Mouse (Mus musculus) thymus, postnatal 10 days (tissue): ENCODE results near the gene Thap4.
A peak's percentile ranks its signal among the peaks of the same experiment; 100 is the strongest.
"Not testable (repeated sequence)": the region's sequence is repeated elsewhere in the genome, so short reads cannot be mapped to it uniquely, and the experiment has no call there.

Experiments used
- DNase-seq, 2 experiments: peaks; one replicate each; pipeline ENCODE4 v3.0.0; 2021; ENCODE audit warnings: low spot score in 2 of 2

The Thap4 gene

GRCm38 (mm10) chr1:93691786-93692357, 62.8 kb downstream of the Thap4 start:
- no peak for DNase-seq

- DNase-seq: no peak
These were observed 63.6 kb downstream of the Thap4 start for GRCm38 (mm10) chr1:93691106-93691505.

GRCm38 (mm10) chr1:93689901-93690496, 64.7 kb downstream of the Thap4 start:
- DNase-seq: no peak

- no peak for DNase-seq
These were observed 66.5 kb downstream of the Thap4 start for GRCm38 (mm10) chr1:93688154-93688553.

- DNase-seq: no peak
These were observed 67.7 kb downstream of the Thap4 start for GRCm38 (mm10) chr1:93686961-93687320.

DNA sequence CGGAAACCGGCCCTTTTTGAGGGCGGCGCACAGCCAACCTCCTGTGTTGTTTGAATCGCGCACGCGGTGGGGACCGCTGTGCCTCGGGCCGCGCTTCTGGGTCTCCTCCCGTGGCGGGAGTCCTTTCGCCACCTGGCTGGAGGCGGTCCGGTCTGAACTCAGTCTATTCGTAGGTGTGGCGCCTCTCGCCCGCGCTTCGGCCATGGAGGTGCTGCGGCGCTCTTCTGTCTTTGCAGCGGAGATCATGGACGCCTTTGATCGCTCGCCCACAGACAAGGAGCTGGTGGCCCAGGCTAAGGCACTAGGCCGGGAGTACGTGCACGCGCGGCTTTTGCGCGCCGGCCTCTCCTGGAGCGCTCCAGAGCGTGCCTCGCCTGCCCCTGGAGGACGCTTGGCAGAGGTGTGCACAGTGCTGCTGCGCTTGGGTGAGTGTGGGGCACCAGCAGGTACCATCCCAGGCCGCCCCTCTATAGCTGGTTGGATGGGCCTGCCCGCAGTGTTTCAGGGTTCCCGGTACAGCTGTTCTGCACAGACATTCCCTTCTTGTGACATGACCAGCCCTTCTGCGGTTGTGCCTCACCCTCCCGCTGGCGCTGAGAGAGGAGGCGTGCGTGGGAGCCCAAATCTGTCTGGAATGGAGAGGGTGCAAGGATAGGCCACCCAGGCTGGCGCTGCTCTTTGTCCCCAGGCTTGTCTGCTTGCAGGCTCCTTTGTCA, 68.3 kb downstream of the Thap4 start:
- DNase-seq: no peak

DNA sequence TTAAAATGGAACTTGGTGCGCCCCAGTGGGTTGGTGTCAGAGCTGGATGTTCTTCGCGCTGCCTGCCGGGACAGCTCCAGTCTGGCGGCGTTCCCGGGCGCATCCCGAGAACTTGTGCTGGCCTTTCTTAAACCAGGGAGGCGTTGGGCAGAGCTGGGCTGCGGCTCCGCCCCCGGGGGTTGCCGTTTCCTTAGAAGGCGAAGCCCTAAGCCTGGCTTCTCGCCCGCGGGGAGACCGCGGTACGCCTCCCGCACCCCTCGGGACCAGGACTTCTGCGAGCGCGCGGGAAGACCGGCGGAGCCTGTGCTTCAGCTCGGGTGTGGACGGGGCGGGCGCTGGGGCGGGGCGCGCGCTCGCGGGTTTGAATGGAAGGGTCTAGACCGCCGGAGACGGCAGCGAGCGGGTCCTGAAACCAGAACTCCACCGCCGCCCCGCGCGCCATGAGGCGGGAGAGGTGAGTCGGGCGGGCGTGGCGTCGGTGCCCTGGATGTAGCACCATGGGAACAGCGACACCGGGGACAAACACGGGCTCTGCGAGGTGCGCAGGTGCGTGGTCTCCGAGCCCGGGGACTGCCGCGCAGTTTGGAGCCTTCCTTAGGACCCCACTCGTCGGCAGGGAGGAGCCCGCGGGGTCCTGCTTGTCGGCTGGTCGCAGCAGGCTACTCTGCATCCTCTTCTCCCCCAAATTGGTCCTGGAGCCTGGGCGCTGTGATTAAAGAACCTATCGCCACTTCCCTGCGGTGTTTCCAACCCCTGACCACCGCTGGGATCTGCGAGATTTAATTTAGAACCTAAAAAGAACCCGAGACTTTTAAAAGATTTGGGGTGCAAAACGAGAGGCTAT, 69.0 kb downstream of the Thap4 start, which contains the start of gene Bok:
TSS of gene Bok (plus strand) at position 260 of the 844 bp plus-strand sequence.
- DNase-seq: no peak

GRCm38 (mm10) chr1:93679889-93680568, 74.6 kb downstream of the Thap4 start:
- no peak for DNase-seq

- DNase-seq: no peak
These were observed 76.3 kb downstream of the Thap4 start for GRCm38 (mm10) chr1:93678386-93678785.

DNA sequence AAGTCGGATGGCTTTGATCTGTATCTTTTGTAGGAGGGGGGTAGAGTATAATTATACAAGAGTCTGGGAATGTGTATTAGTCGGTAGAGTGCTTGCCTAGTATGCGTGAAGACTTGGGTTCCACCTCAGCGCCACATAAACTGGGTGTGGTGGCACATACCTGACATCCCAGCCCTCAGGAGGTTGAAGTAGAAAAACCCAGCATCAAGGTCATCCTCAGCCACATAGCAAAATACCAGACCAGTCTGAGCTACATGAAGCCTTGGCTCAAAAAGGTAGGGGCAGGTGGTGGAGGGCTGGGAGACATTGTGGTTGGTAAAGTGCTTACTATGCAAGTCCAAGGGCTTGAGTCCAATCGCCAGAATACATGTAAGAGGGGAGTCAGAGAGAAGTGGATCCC, 82.0 kb downstream of the Thap4 start:
- no peak for DNase-seq

DNA sequence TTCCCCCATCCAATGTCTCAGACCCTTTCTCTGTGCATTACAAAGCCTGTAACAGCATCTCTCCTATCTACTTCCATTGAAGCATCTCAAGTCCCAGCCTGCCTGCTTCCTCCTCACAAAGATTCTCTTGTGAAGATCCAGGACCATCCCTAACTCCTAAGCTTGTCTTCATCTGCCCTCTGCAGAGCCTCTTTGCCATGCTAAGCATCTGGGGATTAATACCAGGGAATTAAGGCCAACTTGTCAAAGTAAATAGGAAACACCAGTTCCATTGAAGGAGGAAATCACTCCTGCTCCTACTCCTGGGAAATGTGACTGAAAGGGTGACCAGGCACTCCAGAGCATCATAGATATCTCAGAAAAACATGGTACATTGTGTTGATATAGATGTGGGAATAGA, 84.7 kb downstream of the Thap4 start:
- no peak for DNase-seq

GRCm38 (mm10) chr1:93668791-93669548, 85.7 kb downstream of the Thap4 start:
- peak; percentile 49 to 57 for DNase-seq

DNA sequence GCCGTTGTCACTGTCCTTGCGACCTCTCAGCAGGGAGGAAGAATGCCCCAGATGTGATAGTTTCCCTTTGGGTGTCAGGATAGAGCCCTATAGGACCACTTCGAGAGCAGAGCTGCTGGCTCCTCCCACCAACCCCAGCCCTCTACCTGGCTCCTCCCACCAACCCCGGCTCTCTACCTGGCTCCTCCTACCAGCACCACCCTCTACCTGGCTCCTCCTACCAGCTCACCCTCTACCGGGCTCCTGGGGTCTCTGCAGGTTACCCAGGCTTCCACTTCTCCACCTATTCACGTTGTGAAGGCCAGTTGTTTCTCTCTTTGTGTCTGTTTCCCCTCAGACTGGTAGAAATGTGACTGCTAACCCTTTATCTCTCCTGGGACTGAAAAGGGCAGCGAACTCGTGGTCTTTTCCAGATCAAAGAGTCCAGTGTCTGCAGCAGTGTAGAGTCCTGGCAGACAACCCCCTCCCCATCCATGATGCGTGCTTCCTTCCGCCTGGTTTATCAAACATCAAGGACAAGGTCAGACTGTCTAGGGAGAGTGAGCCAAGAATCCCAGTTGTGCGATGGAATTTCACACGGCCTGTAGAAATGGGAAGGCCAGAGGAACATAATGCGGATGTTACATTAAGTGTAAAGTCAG, 86.8 kb downstream of the Thap4 start:
- peak in 1 of 2 experiments; percentile 19 for DNase-seq

DNA sequence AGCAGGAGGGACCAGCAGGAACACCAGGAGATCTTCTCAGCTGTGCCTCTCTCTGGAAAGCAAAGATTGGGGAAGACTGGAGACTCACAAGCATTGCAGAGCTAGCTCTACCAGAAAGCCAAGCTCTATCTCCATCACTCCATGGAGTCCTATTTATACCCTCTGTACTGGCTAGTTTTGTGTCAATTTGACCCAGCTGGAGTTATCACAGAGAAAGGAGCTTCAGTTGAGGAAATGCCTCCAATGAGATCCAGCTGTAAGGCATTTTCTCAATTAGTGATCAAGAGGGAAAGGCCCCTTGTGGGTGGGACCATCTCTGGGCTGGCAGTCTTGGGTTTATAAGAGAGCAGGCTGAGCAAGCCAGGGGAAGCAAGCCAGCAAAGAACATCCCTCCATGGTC, 96.1 kb downstream of the Thap4 start, which contains the start of gene Stk25:
TSS of gene Stk25 (minus strand) at position 101 of the 400 bp plus-strand sequence.
- DNase-seq: not testable (repeated sequence)

GRCm38 (mm10) chr1:93657025-93657360, 97.7 kb downstream of the Thap4 start:
- no peak for DNase-seq

DNA sequence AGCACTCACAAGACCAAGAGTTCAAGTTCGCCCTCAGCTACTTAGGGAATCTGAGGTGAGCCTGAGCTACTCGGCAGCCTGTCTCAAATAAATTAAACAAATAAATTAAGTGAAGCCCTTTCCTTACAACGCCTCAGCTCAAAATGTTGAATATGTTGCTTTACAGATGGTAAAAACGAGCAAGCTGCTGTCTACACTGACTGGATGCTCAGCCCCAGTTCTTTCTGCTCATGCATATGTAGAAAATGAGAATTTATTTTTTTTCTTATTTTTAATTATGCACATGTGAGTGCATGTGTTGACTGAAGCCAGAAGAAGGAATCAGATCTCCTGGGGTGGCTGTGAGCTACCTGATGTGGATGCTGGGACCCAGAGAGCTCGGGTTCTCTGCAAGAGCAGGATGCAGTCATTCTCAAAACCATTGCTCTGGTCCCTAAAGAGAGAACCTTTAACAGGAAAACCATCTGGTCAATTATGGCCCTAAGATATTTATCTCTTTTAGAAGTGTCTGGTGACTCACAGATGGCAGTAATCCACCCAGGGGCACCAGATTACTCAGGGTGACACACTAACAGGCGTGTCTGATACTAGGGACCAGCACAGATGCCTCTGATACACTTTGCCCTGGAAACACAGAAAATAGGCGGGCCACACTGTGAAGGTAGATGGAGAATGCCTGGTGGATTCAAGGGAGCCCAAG, 98.2 kb downstream of the Thap4 start:
- no peak for DNase-seq

GRCm38 (mm10) chr1:93654798-93655197, 99.9 kb downstream of the Thap4 start:
- no peak for DNase-seq

DNA sequence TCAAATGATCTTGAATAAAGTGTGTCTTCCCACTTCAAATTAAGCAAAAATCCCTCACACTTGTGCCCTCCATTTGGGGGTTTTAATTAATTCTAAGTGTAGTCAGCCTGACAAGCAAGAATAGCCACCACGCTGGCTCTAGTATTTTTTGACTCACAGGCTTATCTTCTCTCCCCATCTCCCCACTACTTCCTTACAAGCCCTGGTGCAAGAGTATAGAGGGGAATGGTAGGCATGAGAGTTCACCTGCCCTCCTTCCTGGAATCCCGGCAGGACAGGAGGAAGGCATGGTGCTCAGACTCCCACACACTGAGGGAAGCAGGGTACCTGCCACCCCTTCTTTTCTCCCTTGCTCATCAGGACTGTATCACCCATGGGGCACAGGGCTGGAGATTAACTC, 100.4 kb downstream of the Thap4 start:
- no peak for DNase-seq
